Mouse (Mus musculus) Muller cell, postnatal 12 days (primary cell): Measurements from ENCODE around the gene Exoc7.

ENCODE experiments used
- DNase-seq: peaks from one replicate; pipeline ENCODE4 v3.0.0-alpha.2; 2015; ENCODE audit errors: inconsistent ontology term

The Exoc7 gene

GRCm38 (mm10) chr11:116307019-116307725, at the start of gene Exoc7:
Gene Exoc7, minus strand, starts transcription at chr11:116307233.
- no peak for DNase-seq

- no peak for DNase-seq
Measured at GRCm38 (mm10) chr11:116354521-116354920, 47.5 kb upstream of the Exoc7 start.

GRCm38 (mm10) chr11:116353535-116353934, 46.5 kb upstream of the Exoc7 start:
- no peak for DNase-seq

GRCm38 (mm10) chr11:116351294-116351693, 44.3 kb upstream of the Exoc7 start:
- no peak for DNase-seq

- no peak for DNase-seq
Measured at GRCm38 (mm10) chr11:116347955-116348354, 40.9 kb upstream of the Exoc7 start.

GRCm38 (mm10) chr11:116347012-116347411, 40.0 kb upstream of the Exoc7 start:
- no peak for DNase-seq

- no peak for DNase-seq
Measured at GRCm38 (mm10) chr11:116342069-116342791, 35.2 kb upstream of the Exoc7 start.

- DNase-seq, result no peak
Measured at GRCm38 (mm10) chr11:116337531-116337930, 30.5 kb upstream of the Exoc7 start.

- DNase-seq, result no peak
Measured at GRCm38 (mm10) chr11:116337000-116337399, 30.0 kb upstream of the Exoc7 start.

GRCm38 (mm10) chr11:116336393-116336792, 29.4 kb upstream of the Exoc7 start:
- DNase-seq, result no peak

- DNase-seq, result peak; percentile 94
Measured at GRCm38 (mm10) chr11:116335244-116336036, 28.4 kb upstream of the Exoc7 start, which contains the start of gene Foxj1. Gene Foxj1, minus strand, starts transcription at chr11:116335399.

GRCm38 (mm10) chr11:116334417-116334782, 27.4 kb upstream of the Exoc7 start:
- DNase-seq, result peak; percentile 20

GRCm38 (mm10) chr11:116333526-116334416, 26.7 kb upstream of the Exoc7 start:
- DNase-seq, result peak; percentile 74

GRCm38 (mm10) chr11:116332983-116333270, 25.9 kb upstream of the Exoc7 start:
- no peak for DNase-seq

- peak; percentile 91 for DNase-seq
Measured at GRCm38 (mm10) chr11:116332232-116332982, 25.4 kb upstream of the Exoc7 start.

GRCm38 (mm10) chr11:116330211-116330518, 23.1 kb upstream of the Exoc7 start:
- peak; percentile 85 for DNase-seq

GRCm38 (mm10) chr11:116329314-116330210, 22.5 kb upstream of the Exoc7 start:
- peak; percentile 95 for DNase-seq

- DNase-seq, result no peak
Measured at GRCm38 (mm10) chr11:116326963-116327603, 20.1 kb upstream of the Exoc7 start.
